Mouse (Mus musculus) lung, postnatal 14 days (tissue): ENCODE results near the gene Adam20.
"Not testable (repeated sequence)": the region's sequence is repeated elsewhere in the genome, so short reads cannot be mapped to it uniquely, and the experiment has no call there.

Experiments
- DNase-seq: peaks from one replicate; pipeline ENCODE4 v3.0.0; 2021

Adam20 gene

GRCm38 (mm10) chr8:40792973-40793372 lies at the start of gene Adam20:
Adam20 (plus strand) TSS chr8:40793273.
- not testable (repeated sequence) for DNase-seq

- DNase-seq: not testable (repeated sequence)
Observed at GRCm38 (mm10) chr8:40751908-40752307, 41.2 kb upstream of the Adam20 start, which contains the start of gene Adam25. Adam25 (plus strand) TSS chr8:40752208.

- no peak for DNase-seq
Observed at GRCm38 (mm10) chr8:40783320-40783719, 9.8 kb upstream of the Adam20 start.

- DNase-seq: no peak
Observed at GRCm38 (mm10) chr8:40803379-40804079, 10.5 kb downstream of the Adam20 start.
